Mouse (Mus musculus) stomach, postnatal 0 days (tissue): ENCODE data around the gene Fgfr2. TPM values are rescaled to one million over a fixed set of nuclear protein-coding genes. Genes with fewer than 3 reads are reported as not detected.

Experiments
- ATAC-seq: fragments of 200-750 bp; cut with Nextera tagmentation; 2 replicates; pipeline ENCODE4 v1.8.0; 2017; ENCODE audit not compliant: low FRiP score, low TSS enrichment
- DNase-seq: peaks from one replicate; pipeline ENCODE4 v3.0.0-alpha.2; 2016; ENCODE audit warnings: low spot score
- H3K27ac ChIP-seq: fragments of 300-500 bp; sonication (generic); replicated peaks from 2 replicates; pipeline ENCODE4 v1.5.1; 2014; ENCODE audit warnings: mild to moderate bottlenecking, control low read depth
- H3K27me3 ChIP-seq: fragments of 300-500 bp; sonication (generic); 2 replicates; pipeline ENCODE4 v1.6.1; 2014; ENCODE audit warnings: low read length; ENCODE audit not compliant: control insufficient read depth, insufficient read depth
- H3K36me3 ChIP-seq: fragments of 300-500 bp; sonication (generic); 2 replicates; pipeline ENCODE4 v1.6.1; 2014; ENCODE audit warnings: low read length, mixed read lengths; ENCODE audit not compliant: control insufficient read depth, insufficient read depth
- H3K4me1 ChIP-seq: fragments of 300-500 bp; sonication (generic); replicated peaks from 2 replicates; pipeline ENCODE4 v1.6.1; 2014; ENCODE audit warnings: antibody characterized with exemption; ENCODE audit not compliant: control insufficient read depth, insufficient read depth
- H3K4me2 ChIP-seq: fragments of 300-500 bp; sonication (generic); replicated peaks from 2 replicates; pipeline ENCODE4 v1.6.1; 2014; ENCODE audit warnings: low read depth, mild to moderate bottlenecking, control low read depth, moderate library complexity
- H3K4me3 ChIP-seq: fragments of 300-500 bp; sonication (generic); 2 replicates; pipeline ENCODE4 v1.5.1; 2014; ENCODE audit warnings: low read depth, low read length, control low read depth
- H3K9ac ChIP-seq: fragments of 300-500 bp; sonication (generic); 2 replicates; pipeline ENCODE4 v1.6.1; 2014; ENCODE audit warnings: mild to moderate bottlenecking, low read length, control low read depth, mixed read lengths
- H3K9me3 ChIP-seq: fragments of 300-500 bp; sonication (generic); 2 replicates; pipeline ENCODE4 v1.6.1; 2016; ENCODE audit warnings: low read length; ENCODE audit not compliant: control insufficient read depth
- CTCF ChIP-seq: IDR thresholded peaks from 2 replicates; pipeline ENCODE4 v1.5.1; 2016; ENCODE audit warnings: antibody characterized with exemption, low read depth, mild to moderate bottlenecking, moderate library complexity
- EP300 ChIP-seq: optimal IDR thresholded peaks from 2 replicates; pipeline ENCODE3; 2016; ENCODE audit warnings: antibody characterized with exemption
- WGBS: fragments of 180-500 bp; shearing (Covaris S2); extraction: QIAGEN DNeasy Blood & Tissue Kit; methylation state at CpG from one replicate; pipeline ENCODE4 v1.1.7; 2014; 5-methylcytosine and 5-hydroxymethylcytosine counted together
- polyA plus RNA-seq: library from polyadenylated mRNA; unstranded; fragments of >200 nt; fragmentation: Nextera tagmentation; extraction: Ambion mirVana; gene quantifications from 2 replicates; pipeline ENCODE4 v1.2.1, GENCODE M21; 2015

The Fgfr2 gene
- polyA plus RNA-seq, 1 experiment from 2014 or later = 60.8 TPM

DNA sequence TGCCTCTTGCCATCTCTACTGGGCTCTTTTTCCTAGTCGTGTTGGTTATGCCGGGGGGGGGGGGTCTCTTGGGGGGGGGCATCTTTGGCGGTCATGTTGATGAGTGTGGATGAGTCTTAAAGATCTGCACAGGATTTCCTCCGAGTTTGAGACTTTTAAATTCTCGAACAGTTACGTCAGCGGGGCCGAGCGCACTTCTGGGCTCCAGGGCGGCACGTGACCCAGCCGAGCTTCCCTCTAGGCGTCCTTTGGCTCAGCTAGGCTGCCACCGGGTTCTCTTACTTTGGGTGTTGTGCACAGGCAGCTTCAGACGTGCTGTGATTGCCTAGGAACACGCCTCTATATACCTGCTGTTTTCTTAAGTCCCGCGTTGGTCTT lies 2476.4 kb downstream of the Fgfr2 start:
- H3K4me1 ChIP-seq = peaks cover 4% of the 10 kb centered on the region; the same call in 1 of the 2 replicates
- ATAC-seq = peak; percentile 71
- H3K9me3 ChIP-seq = no peaks in the 10 kb centered on the region
- under 1% methylated on average over 18 of the region's 18 CpGs for WGBS
- H3K27ac ChIP-seq = peak overlapping the region; percentile 98
- H3K4me3 ChIP-seq = peak overlapping the region; percentile 66
- DNase-seq = peak; percentile 87
- no peaks in the 10 kb centered on the region for H3K36me3 ChIP-seq
- H3K4me2 ChIP-seq = peak overlapping the region; percentile 92
- H3K27me3 ChIP-seq = no peaks in the 10 kb centered on the region
- H3K9ac ChIP-seq = peak overlapping the region; percentile 92
- no peak for TF ChIP-seq EP300

DNA sequence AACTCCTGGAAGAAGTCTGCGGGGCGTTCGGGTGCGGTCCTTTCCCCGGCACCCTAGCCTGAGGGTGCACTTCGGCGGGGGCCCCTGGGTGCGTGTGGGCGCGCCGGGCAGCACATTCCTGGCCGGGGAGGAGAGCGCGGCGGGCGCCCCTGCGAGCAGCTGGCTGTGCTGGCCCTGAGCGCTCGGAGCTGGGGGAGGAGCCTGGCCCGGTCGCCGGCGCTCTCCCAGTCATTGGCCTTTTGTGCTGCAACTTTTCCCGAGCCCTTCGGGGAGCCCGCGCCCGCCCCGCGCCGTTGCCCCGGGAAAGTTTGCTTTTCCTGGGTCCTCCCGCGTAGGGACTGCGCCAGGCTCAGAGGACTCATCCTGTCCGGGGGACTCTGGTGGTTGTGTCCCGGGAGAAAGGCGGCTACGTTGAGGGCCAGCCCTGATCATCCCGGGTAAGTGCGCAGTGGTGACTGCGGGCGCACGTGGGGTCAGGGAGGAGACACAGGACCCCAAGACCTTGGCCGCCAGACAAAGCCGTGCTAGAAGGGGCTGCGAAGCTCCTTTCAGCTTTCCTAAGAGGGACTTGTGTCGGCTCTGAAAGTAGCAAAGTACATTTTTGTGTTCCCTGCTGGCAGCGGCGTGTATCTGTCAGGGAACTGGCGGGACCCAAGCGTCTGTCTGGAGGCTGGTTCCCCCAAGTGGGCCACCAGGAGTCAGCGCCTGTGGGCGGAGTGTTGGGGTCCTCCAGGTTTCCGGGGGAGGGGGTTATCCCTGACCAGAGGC lies 2477.0 kb downstream of the Fgfr2 start:
- H3K9me3 ChIP-seq = no peaks in the 10 kb centered on the region
- DNase-seq (peak; percentile 92), ATAC-seq (peak; percentile 89)
- H3K4me3 ChIP-seq = peak overlapping the region; percentile 66
- peak overlapping the region; percentile 92 for H3K9ac ChIP-seq
- under 1% methylated on average over 44 of the region's 55 CpGs for WGBS
- no peaks in the 10 kb centered on the region for H3K27me3 ChIP-seq
- peak overlapping the region; percentile 92 for H3K4me2 ChIP-seq
- TF ChIP-seq CTCF (peak; percentile 40; the same call in 1 of the 2 replicates), EP300 (no peak)
- H3K36me3 ChIP-seq = no peaks in the 10 kb centered on the region
- H3K27ac ChIP-seq = peak overlapping the region; percentile 98
- H3K4me1 ChIP-seq = peaks cover 4% of the 10 kb centered on the region; the same call in 1 of the 2 replicates

DNA sequence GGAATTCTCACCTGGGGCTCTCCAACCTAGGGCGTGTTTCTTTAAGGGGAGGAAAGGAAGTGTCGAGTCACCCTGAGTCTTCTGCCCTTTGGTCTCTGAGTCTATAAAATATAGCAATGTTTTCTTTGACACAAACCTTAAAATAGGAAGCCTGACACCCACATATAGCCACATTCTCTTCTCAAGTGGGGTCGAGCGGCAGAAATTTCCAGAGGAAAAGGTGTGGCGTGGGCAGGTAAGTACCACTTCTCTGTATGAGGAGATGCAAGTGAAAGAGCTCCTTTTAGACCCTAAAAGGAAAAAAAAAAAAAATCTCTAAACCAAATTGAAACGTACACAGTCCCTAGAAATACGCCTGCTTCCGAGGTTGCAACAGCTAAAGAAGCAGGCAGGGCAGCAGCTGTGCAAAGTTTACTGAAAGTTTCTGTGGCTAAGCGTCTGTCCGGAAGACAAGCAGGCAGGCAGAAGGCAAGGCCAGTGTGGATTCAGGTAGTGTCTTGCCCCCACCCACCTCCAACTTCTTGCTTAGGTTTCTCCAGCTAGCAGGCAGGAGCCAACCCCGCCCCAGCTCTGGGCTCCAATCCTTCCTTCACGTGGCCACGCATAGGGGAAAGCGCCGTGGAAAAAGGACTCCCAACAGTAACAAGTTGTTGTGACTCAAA lies 2477.7 kb downstream of the Fgfr2 start:
- H3K36me3 ChIP-seq = no peaks in the 10 kb centered on the region
- WGBS = 11% methylated on average over 15 of the region's 15 CpGs
- no peaks in the 10 kb centered on the region for H3K9me3 ChIP-seq
- TF ChIP-seq CTCF = no peak
- no peak for TF ChIP-seq EP300
- DNase-seq = no peak
- H3K27me3 ChIP-seq = no peaks in the 10 kb centered on the region
- peak overlapping the region; percentile 92 for H3K4me2 ChIP-seq
- H3K9ac ChIP-seq = peak overlapping the region; percentile 92
- ATAC-seq = peak; percentile 59
- peaks cover 5% of the 10 kb centered on the region; the same call in 1 of the 2 replicates for H3K4me1 ChIP-seq
- peak overlapping the region; percentile 98 for H3K27ac ChIP-seq
- H3K4me3 ChIP-seq = peak overlapping the region; percentile 66

DNA sequence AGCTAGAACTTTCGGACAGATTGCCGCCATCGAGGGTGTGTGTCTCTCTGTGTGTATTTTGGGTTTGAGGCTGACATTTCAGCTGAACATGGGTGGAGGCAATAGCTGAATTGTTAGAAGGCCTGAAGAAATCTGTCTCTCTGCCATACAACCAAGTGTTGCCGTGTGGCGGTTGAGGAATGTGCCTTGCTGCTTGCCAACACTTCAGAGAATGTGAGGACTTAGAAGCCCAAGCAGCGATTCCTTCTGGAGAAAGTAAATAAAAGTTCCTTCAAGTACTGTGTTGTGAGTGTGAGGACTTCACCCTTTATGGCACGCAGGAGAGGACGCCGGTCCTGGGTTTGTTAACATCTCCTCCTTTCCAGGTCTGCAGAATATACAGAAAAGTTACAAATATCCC lies 2482.5 kb downstream of the Fgfr2 start:
- H3K36me3 ChIP-seq = no peaks in the 10 kb centered on the region
- no peak overlapping the region for H3K4me2 ChIP-seq
- H3K27ac ChIP-seq = peak overlapping the region; percentile 24; the same call in 1 of the 2 replicates
- DNase-seq (no peak), ATAC-seq (no peak)
- no peak for TF ChIP-seq CTCF
- no peak for TF ChIP-seq EP300
- H3K27me3 ChIP-seq = no peaks in the 10 kb centered on the region
- 51% methylated on average over 9 of the region's 9 CpGs for WGBS
- no peak overlapping the region for H3K9ac ChIP-seq
- no peaks in the 10 kb centered on the region for H3K9me3 ChIP-seq
- no peak overlapping the region for H3K4me3 ChIP-seq
- peaks cover 5% of the 10 kb centered on the region; the same call in 1 of the 2 replicates for H3K4me1 ChIP-seq

DNA sequence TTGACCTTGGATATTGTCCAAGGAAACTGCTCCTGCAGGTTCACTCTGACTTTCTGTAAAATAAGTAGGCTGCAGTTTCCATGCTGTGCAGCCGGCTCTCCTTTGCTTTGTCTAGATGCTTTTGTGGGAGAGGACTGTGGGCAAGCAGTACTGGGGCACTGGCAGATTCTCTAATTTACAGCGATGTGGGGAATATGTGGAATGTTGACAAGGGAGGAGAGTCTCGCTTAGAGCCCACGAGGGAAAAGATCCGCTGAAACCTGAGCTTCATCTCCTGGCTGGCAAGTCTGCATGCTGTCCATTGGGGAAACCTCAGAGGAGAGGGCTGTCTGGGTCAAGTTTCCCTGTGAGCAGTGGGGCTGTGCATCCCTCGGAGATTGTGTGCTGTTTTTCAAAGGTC lies 2485.3 kb downstream of the Fgfr2 start:
- peaks cover 5% of the 10 kb centered on the region; the same call in 1 of the 2 replicates for H3K4me1 ChIP-seq
- H3K9me3 ChIP-seq = no peaks in the 10 kb centered on the region
- H3K4me3 ChIP-seq = no peak overlapping the region
- no peaks in the 10 kb centered on the region for H3K36me3 ChIP-seq
- H3K27ac ChIP-seq = no peak overlapping the region
- H3K27me3 ChIP-seq = no peaks in the 10 kb centered on the region
- H3K4me2 ChIP-seq = no peak overlapping the region
- 41% methylated on average over 6 of the region's 6 CpGs for WGBS
- DNase-seq (no peak), ATAC-seq (no peak)
- H3K9ac ChIP-seq = no peak overlapping the region
- TF ChIP-seq CTCF = no peak
- no peak for TF ChIP-seq EP300

DNA sequence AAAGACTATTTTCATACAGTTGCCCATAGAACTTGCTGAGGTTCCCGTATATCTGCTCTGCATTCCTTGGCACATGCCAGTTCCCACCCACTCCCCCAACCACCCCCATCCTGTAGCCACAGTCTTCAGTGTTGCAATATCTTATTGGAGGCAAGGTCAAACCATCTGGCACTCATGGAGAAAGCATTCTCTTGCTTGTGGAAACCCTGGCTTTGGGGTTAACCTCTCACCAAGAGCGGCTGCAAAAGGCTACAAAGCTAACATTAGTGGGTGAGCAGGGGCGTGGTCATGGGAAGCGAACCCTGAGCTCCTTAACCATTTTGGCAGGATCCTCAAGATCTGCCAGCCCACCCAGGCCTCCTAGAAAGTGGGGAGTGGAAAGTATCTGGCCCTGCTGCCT lies 2486.2 kb downstream of the Fgfr2 start:
- ATAC-seq (no peak), DNase-seq (no peak)
- no peak overlapping the region for H3K4me2 ChIP-seq
- no peak overlapping the region for H3K27ac ChIP-seq
- H3K27me3 ChIP-seq = no peaks in the 10 kb centered on the region
- no peaks in the 10 kb centered on the region for H3K36me3 ChIP-seq
- no peak overlapping the region for H3K4me3 ChIP-seq
- peaks cover 5% of the 10 kb centered on the region; the same call in 1 of the 2 replicates for H3K4me1 ChIP-seq
- no peak overlapping the region for H3K9ac ChIP-seq
- 77% methylated on average over 4 of the region's 4 CpGs for WGBS
- TF ChIP-seq CTCF (no peak), EP300 (no peak)
- H3K9me3 ChIP-seq = no peaks in the 10 kb centered on the region
